Mouse (Mus musculus): ENCODE results near the gene Nckap5l. TPM values are rescaled to one million over a fixed set of nuclear protein-coding genes. Genes with fewer than 3 reads are reported as not detected.
"Not testable (repeated sequence)": the region's sequence is repeated elsewhere in the genome, so short reads cannot be mapped to it uniquely, and the experiment has no call there.

Gene Nckap5l
- total RNA-seq, 2 experiments from 2014 or later: 30.4 to 36.0 TPM

DNA sequence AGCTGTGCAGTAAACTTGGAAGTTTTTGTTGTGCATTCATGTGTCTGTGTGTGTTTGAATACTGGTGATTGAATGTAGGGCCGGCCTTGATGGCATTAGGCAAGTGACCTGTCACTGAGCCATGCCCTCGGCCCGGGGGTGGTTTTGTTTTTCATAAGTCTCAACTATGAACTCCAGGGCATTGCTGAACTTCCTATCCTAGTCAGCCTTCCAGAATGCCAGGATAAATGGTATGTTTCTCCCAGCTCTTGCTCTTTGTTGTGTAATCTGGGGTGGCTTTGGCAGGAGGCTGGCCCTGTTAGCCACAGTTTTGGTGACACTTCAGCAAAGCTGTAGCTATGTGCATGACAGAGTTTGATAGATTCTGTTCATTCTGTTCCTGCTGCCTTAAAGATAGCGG, 60.7 kb downstream of the Nckap5l start:
- DNase-seq: peak; percentile 71 to 79

DNA sequence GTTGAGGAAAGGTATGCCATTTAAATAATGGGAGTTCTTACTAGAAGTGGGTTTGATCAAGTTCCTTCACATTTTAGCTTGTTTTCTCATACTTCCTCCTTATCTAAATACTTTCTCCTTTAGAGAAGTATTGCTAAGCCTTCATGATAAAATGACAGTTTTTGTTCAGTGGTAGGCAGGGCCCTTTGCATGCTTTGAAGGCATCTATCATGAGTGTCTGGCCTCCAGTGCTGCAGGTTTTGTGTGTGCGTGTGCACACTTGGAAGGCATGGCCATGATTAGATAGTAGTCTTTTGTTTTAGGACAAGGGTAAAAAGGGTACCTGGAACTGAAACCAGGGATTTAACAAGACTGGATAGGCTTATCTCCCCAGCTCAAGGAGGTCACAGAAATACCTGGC, 61.1 kb downstream of the Nckap5l start:
- no peak for DNase-seq

GRCm38 (mm10) chr15:99393386-99394252, 63.9 kb downstream of the Nckap5l start:
- DNase-seq: peak; percentile 56 to 77

DNA sequence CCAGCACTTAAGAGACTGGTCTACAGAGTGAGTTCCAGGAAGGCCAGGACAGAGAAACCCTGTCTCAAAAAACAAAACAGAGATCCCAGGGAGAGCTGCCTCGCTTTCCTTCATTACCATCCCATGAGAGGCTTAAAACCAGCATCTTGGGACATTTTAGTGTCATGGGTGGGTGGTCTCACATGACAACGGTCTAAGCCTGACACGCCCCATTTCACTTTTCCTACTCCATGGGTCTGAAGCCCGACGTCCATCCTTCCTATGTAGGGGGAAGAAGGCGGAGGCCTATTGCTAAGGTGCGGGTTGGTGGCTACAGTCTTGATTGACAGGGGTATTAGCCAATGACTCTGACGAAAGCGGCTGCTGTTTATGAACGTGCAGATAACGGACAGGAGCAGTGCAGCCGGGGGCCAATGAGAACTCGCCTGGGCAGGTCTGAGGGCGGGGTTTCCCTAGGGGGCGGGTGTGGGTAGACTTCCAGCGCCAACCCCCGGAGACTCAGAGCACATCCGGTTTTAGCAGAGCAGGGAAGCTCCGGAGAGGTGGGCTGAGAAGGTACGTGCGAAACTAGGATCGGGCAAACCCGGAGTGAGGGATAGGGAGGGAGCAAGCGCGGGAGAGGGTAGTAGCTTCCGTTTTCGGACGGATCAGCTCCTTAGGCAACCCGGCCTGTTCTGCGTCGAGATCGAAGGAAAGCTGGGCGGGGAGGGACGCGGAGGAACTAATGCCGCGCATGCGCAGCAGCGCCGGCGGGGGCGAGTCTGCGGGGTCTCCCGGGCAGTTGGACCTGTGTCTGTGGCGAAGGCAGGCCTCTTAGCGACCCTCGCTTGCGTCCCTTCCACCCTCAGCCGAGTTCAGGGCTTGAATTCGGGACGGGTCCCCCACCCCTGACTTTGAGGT, 64.8 kb downstream of the Nckap5l start, which contains the start of gene Tmbim6:
Gene Tmbim6, plus strand, starts transcription at position 397 of the 900 bp plus-strand sequence.
- peak; percentile 99 for DNase-seq

- DNase-seq: peak in 1 of 2 experiments; percentile 27
Measured at GRCm38 (mm10) chr15:99391975-99392374, 65.6 kb downstream of the Nckap5l start.

DNA sequence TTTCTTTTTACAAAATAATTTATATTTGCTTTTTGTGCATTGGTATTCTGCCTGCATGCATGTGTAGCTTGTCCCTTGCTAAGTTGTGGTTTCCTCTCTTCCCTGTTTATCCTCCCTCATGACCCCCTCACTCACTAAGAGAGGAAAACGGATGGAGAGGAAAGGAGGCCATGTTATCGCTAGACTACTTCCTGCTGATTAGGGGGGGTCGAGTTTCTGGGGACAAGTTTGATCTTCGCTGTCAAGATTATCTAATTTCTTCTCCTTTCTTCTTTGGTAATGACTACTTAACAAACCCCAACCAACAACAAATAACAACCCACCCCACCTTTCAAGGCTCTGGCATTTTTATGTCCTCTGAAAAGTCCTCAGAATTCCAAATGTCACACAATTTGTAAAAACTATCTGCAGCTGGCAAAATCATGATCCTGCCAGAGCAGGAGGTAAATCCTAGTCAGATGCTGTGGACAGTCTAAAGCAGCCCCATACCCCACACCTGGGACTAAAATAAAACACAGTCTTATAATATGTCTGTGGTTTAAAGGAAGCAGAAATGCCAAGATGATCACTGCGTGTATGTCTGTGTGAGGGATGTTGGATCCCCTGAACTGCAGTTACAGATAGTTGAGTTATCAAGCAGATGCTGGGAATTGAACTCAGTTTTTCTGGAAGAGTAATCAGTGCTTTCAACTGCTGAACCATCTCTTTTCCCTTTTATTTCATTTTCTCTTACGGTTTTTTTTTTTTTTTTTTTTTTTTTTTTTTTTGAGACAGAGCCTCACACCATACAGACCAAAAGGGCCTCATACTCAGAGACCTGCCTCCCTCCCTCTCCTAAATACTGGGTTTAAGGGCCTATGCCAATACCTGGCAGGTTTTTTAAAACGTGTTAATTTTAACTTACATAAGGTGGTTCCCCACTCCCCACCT, 66.8 kb downstream of the Nckap5l start:
- DNase-seq: no peak

- no peak for DNase-seq
Measured at GRCm38 (mm10) chr15:99387976-99388375, 69.6 kb downstream of the Nckap5l start.

DNA sequence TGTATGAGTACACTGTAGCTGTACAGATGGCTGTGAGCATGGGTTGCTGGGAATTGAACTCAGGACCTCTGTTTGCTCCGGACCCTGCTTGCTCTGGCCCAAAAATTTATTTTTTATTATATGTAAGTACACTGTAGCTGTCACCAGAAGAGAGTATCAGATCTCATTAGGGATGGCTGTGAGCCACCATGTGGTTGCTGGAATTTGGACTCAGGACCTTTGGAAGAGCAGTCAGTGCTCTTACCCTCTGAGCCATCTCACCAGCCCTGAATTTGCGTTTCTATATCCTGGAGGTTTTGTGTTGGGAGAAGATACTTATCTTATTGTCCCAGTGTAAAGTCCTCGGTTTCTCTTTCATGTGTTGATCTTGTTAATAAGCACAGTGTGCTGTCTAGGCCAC, 70.8 kb downstream of the Nckap5l start:
- no peak for DNase-seq

DNA sequence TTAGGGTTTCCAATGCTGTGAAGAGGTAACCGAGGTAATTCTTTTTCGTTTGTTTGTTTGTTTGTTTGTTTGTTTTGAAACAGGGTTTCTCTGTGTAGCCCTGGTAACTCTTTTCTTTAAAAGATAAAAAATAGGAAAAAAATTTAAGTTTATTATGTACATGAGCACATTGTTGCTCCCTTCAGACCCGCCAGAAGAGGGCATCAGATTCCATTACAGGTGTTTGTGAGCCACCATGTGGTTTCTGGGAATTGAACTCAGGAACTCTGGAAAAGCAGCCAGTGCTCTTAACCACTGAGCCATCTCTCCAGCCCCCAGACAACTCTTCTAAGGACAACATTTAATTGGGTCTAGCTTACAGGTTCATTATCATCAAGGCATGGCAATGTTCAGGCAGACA, 71.4 kb downstream of the Nckap5l start:
- not testable (repeated sequence) for DNase-seq

GRCm38 (mm10) chr15:99384071-99384470, 73.5 kb downstream of the Nckap5l start:
- no peak for DNase-seq

DNA sequence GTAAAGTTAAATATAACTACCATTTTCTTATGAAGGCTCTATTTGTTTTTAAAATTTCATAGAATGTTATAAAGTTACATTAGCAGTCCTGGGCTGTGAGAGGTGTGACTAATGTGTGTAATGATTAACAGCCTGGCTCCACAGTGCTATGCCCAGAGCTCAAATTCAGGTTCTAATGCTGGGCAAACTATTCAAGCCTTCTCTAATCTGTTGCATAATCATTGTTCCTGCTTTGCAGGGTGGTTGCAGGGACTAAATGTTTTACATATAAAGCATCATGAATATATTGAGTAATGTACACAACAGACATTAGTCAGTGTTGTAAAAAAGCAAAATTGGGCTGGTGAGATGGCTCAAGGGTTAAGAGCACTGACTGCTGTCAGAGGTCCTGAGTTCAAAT, 74.7 kb downstream of the Nckap5l start:
- no peak for DNase-seq

DNA sequence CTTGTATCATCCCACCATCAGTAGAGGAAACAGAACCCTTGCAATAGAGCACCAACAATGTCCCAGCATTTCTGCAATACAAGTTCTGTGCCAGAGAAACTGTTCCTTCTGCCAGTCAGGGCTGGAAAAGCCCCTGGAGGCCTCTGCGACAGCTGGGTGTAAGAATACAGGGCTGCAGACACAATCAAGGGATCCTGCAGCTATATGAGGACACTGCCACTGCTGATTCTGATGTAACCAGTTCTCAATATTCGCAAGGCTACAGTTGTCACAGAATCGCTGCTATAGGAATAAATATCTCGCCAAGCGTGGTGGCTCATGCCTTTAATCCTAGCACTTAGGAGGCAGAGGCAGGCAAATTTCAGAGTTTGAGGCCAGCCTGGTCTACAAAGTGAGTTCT, 81.3 kb downstream of the Nckap5l start:
- DNase-seq: no peak

DNA sequence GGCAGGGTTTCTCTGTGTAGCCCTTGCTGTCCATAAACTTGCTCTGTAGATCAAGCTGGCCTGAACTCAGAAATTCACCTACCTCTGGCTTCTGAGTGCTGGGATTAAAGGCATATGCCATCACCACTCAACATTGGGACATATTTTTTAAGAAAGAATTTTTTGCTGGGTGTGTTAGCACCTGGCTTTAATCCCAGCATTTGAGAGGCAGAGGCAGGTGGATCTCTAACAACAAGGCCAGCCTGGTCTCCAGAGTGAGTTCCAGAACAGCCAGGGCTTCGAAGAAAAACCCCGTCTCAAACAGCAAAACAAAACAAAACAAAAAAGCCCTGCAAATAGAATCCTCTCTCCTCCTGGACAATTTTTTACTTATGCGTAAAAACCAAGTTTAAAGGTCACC, 82.0 kb downstream of the Nckap5l start:
- no peak for DNase-seq

- DNase-seq: no peak
Measured at GRCm38 (mm10) chr15:99375036-99375435, 82.5 kb downstream of the Nckap5l start.

DNA sequence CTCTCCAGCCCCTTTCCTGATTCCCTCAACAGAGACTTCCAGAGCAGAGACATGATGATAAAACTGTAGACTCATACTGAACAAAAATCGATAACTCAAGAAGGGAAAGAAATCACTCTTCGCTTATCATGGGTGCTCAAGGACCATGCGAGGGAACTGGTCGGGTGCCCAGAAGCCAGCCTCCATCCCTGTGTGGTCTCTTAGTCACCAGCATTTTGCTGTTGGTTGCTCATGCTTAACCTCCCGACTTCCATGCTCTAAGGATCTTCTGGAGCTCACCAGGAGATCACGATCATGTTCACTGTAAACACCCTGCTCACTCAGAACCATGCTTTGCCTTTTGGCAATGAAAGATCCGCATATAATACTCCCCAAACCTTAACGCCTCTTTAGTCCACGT, 84.8 kb downstream of the Nckap5l start:
- peak; percentile 74 to 84 for DNase-seq

Other genes with a start within 250 kb of the Nckap5l start
- 1 to 10 TPM in 1 of 2 experiments, under 1 TPM in 1; 0.40 to 1.2 TPM for gene Kcnh3, start 232.9 kb downstream of the Nckap5l start, total RNA-seq (2021)
- 10 to 100 TPM; 37.8 to 48.2 TPM for gene Mcrs1, start 205.8 kb downstream of the Nckap5l start, total RNA-seq (2021)
- gene Prpf40b, start 162.7 kb downstream of the Nckap5l start, total RNA-seq (2021): 10 to 100 TPM; 38.0 to 49.6 TPM
- gene Fam186b, start 161.9 kb downstream of the Nckap5l start, total RNA-seq (2021): 1 to 10 TPM; 3.0 to 3.5 TPM
- gene Fmnl3, start 87.3 kb downstream of the Nckap5l start, total RNA-seq (2021): 10 to 100 TPM; 17.3 to 22.1 TPM
- gene Tmbim6, start 64.9 kb downstream of the Nckap5l start, total RNA-seq (2021): 100 to 1,000 TPM; 506 to 839 TPM
- gene Bcdin3d, start 17.0 kb upstream of the Nckap5l start, total RNA-seq (2021): 1 to 10 TPM; 5.3 to 6.6 TPM
- gene Faim2, start 70.4 kb upstream of the Nckap5l start, total RNA-seq (2021): 10 to 100 TPM; 17.8 to 23.5 TPM
- gene Aqp2, start 121.3 kb upstream of the Nckap5l start, total RNA-seq (2021): 1 to 10 TPM in 1 of 2 experiments, under 1 TPM in 1; 0.82 to 5.0 TPM
- 1 to 10 TPM; 1.5 to 3.1 TPM for gene Aqp5, start 133.0 kb upstream of the Nckap5l start, total RNA-seq (2021)
- gene Aqp6, start 143.7 kb upstream of the Nckap5l start, total RNA-seq (2021): not detected
- gene Racgap1, start 193.9 kb upstream of the Nckap5l start, total RNA-seq (2021): 1 to 10 TPM; 7.6 to 7.7 TPM
- under 1 TPM; 0.53 to 0.56 TPM for gene Asic1, start 212.6 kb upstream of the Nckap5l start, total RNA-seq (2021)
- gene Smarcd1, start 244.4 kb upstream of the Nckap5l start, total RNA-seq (2021): 10 to 100 TPM; 40.8 to 51.2 TPM
- gene Gm17349, start 247.7 kb upstream of the Nckap5l start, total RNA-seq (2021): 10 to 100 TPM; 19.6 to 24.6 TPM

Data from adrenal gland, postnatal 36 days (tissue).